Mouse (Mus musculus) heart, adult 2 months (tissue): ENCODE measurements around the gene Gpld1. TPM values are rescaled to one million over a fixed set of nuclear protein-coding genes. Genes with fewer than 3 reads are reported as not detected.

ENCODE experiments used
- DNase-seq, 2 experiments: peaks; one replicate each; pipeline ENCODE4 v3.0.0; 2021
- H3K27ac ChIP-seq: fragments of 200-600 bp; 2 replicates; pipeline ENCODE4 v1.8.1; 2022
- H3K27me3 ChIP-seq: fragments of 200-500 bp; 2 replicates; pipeline ENCODE4 v1.6.1; 2012; ENCODE audit warnings: mild to moderate bottlenecking, low read length, inconsistent platforms, mixed read lengths; ENCODE audit not compliant: control insufficient read depth, insufficient read depth
- H3K36me3 ChIP-seq: fragments of 200-500 bp; 2 replicates; pipeline ENCODE4 v1.6.1; 2012; ENCODE audit warnings: low read length, inconsistent platforms; ENCODE audit not compliant: control insufficient read depth, insufficient read depth
- H3K4me1 ChIP-seq: fragments of 200-500 bp; 2 replicates; pipeline ENCODE4 v1.6.1; 2011; ENCODE audit warnings: low read length; ENCODE audit not compliant: control insufficient read depth, insufficient read depth
- H3K4me3 ChIP-seq: fragments of 200-600 bp; 2 replicates; pipeline ENCODE4 v1.8.1; 2022
- H3K79me2 ChIP-seq: fragments of 200-500 bp; replicated peaks from 2 replicates; pipeline ENCODE4 v1.6.1; 2012; ENCODE audit warnings: mild to moderate bottlenecking, inconsistent platforms, low read length, moderate library complexity, mixed read lengths; ENCODE audit not compliant: control insufficient read depth, insufficient read depth
- H3K9ac ChIP-seq: fragments of 200-500 bp; 2 replicates; pipeline ENCODE4 v1.6.1; 2012; ENCODE audit warnings: low read depth, mild to moderate bottlenecking, control low read depth, inconsistent platforms, low read length, mixed read lengths
- CTCF ChIP-seq: fragments of 200-600 bp; IDR thresholded peaks from 2 replicates; pipeline ENCODE4 v1.8.1; 2022; ENCODE audit warnings: antibody characterized with exemption, mild to moderate bottlenecking, moderate library complexity
- EP300 ChIP-seq: fragments of 200-500 bp; IDR thresholded peaks from 2 replicates; pipeline ENCODE4 v1.6.1; 2011; ENCODE audit warnings: low read depth, low read length, control low read depth; ENCODE audit not compliant: insufficient read depth
- POLR2A ChIP-seq: fragments of 200-500 bp; IDR thresholded peaks from 2 replicates; pipeline ENCODE4 v1.6.1; 2011; ENCODE audit warnings: mild to moderate bottlenecking, low read depth, low read length, control low read depth; ENCODE audit not compliant: insufficient read depth
- WGBS: fragments of 180-500 bp; shearing (Covaris S2); methylation state at CpG from one replicate; pipeline ENCODE4 v1.1.7; 2018; 5-methylcytosine and 5-hydroxymethylcytosine counted together
- intact Hi-C: fragments of 180-260 bp; cut with DNase I; formaldehyde crosslinking; loops from one replicate; pipeline ENCODE4 v1.15.1; 2025
- long read RNA-seq: library from polyadenylated mRNA; stranded (forward); transcript quantifications from one replicate; pipeline ENCODE4 v2.0.0, GENCODE M21; 2021
- polyA plus RNA-seq: library from polyadenylated mRNA; depleted of rRNA; stranded (reverse); fragments of >200 nt; gene quantifications from 2 replicates; pipeline ENCODE4 v1.2.3, GENCODE M21; 2012; rRNA removed
- total RNA-seq, 2 experiments: library from RNA; stranded (reverse); gene quantifications; 2 replicates each; pipeline ENCODE4 v1.2.3; 2021

Gpld1 gene
- total RNA-seq (1 to 10 TPM; 2.1 to 2.7 TPM), polyA plus RNA-seq (0.98 and 1.6 TPM in 2 replicates)
- long read RNA-seq, partial matches to known transcripts: 1 of 3 reads
- long read RNA-seq, other reads (novel, unspliced or antisense): 2 of 3 reads

GRCm38 (mm10) chr13:24942512-24943282 is at the start of gene Gpld1:
TSS of gene Gpld1 (plus strand) at chr13:24943152.
- intact Hi-C loops: no loop called here
- Histone ChIP-seq H3K27me3 (no peaks in the 10 kb centered on the region), H3K27ac (no peak within 1 kb of the TSS), H3K4me1 (peaks cover 2% of the 10 kb centered on the region; the same call in 1 of the 2 replicates), H3K36me3 (peaks cover 3% of the 10 kb centered on the region; the same call in 1 of the 2 replicates), H3K9ac (no peak within 1 kb of the TSS), H3K79me2 (no peaks in the 10 kb centered on the region), H3K4me3 (no peak within 1 kb of the TSS)
- TF ChIP-seq CTCF: no peak
- TF ChIP-seq POLR2A: no peak
- no peak for TF ChIP-seq EP300
- DNase-seq: no peak
- WGBS: 61% methylated on average over 17 of the region's 17 CpGs

DNA sequence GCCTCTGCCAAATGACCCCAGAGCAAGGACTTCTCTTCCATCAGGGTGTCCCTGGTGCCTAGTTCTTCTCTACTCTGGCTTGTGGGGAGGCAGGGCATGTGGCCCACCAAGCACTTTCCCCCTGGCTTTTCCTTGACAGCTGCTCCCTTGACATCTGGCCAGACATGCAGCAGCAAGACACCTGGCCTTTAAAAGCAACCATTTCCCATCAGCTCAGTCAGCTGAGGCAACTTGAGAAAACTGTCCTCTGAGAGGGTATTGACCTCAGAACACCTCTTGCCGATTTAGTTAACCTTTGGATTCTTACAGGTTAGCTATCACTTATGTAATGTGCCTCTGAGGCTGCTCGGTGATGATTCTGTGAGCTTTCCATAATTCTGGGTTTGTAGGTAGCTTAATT is 49.1 kb upstream of the Gpld1 start:
- no peaks in the 10 kb centered on the region for H3K36me3 ChIP-seq
- H3K27ac ChIP-seq: no peak overlapping the region
- TF ChIP-seq CTCF: no peak
- no peak for TF ChIP-seq EP300
- no peak for TF ChIP-seq POLR2A
- no peaks in the 10 kb centered on the region for H3K79me2 ChIP-seq
- no peak overlapping the region for H3K9ac ChIP-seq
- no peak for DNase-seq
- intact Hi-C loops: no loop called here
- 73% methylated on average over 2 of the region's 2 CpGs for WGBS
- no peak overlapping the region for H3K4me3 ChIP-seq
- H3K4me1 ChIP-seq: no peaks in the 10 kb centered on the region
- no peaks in the 10 kb centered on the region for H3K27me3 ChIP-seq

- DNase-seq: no peak
- WGBS: 87% methylated on average over 2 of the region's 2 CpGs
- Histone ChIP-seq H3K27me3 (no peaks in the 10 kb centered on the region), H3K4me3 (no peak overlapping the region), H3K9ac (no peak overlapping the region), H3K4me1 (no peaks in the 10 kb centered on the region), H3K36me3 (no peaks in the 10 kb centered on the region), H3K27ac (no peak overlapping the region), H3K79me2 (no peaks in the 10 kb centered on the region)
- intact Hi-C loops: no loop called here
- TF ChIP-seq EP300 (no peak), POLR2A (no peak), CTCF (no peak)
Measured at GRCm38 (mm10) chr13:24901916-24902315, 41.0 kb upstream of the Gpld1 start.

GRCm38 (mm10) chr13:24903412-24903811 is 39.5 kb upstream of the Gpld1 start:
- no peaks in the 10 kb centered on the region for H3K4me1 ChIP-seq
- no peak overlapping the region for H3K9ac ChIP-seq
- intact Hi-C loops: no loop called here
- H3K27me3 ChIP-seq: no peaks in the 10 kb centered on the region
- no peaks in the 10 kb centered on the region for H3K36me3 ChIP-seq
- DNase-seq: peak; percentile 25 to 57
- H3K4me3 ChIP-seq: no peak overlapping the region
- no peaks in the 10 kb centered on the region for H3K79me2 ChIP-seq
- TF ChIP-seq CTCF: no peak
- TF ChIP-seq POLR2A: 0 out of 2 replicates have a peak, but pooled peaks have one; percentile 35
- peak; percentile 84 for TF ChIP-seq EP300
- H3K27ac ChIP-seq: peak overlapping the region; percentile 60
- 52% methylated on average over 6 of the region's 6 CpGs for WGBS

GRCm38 (mm10) chr13:24905422-24905821 is 37.5 kb upstream of the Gpld1 start:
- Histone ChIP-seq H3K36me3 (no peaks in the 10 kb centered on the region), H3K4me3 (no peak overlapping the region), H3K27ac (no peak overlapping the region), H3K27me3 (no peaks in the 10 kb centered on the region), H3K4me1 (no peaks in the 10 kb centered on the region), H3K79me2 (no peaks in the 10 kb centered on the region), H3K9ac (no peak overlapping the region)
- TF ChIP-seq POLR2A (no peak), EP300 (no peak), CTCF (no peak)
- intact Hi-C loops: no loop called here
- DNase-seq: no peak
- 67% methylated on average over 12 of the region's 12 CpGs for WGBS
